Mouse (Mus musculus) ovary, postnatal 10 days (tissue): ENCODE data around the gene Sox9.

Experiments used
- DNase-seq: peaks from one replicate; pipeline ENCODE4 v3.0.0; 2022; ENCODE audit warnings: low spot score

Sox9 gene

GRCm38 (mm10) chr11:112781994-112782356 is at the start of gene Sox9:
TSS of gene Sox9 (plus strand) at chr11:112782224.
- peak; percentile 50 for DNase-seq

- DNase-seq = no peak
Measured at GRCm38 (mm10) chr11:112732401-112732800, 49.6 kb upstream of the Sox9 start.

- DNase-seq = no peak
Measured at GRCm38 (mm10) chr11:112737071-112737470, 45.0 kb upstream of the Sox9 start.

- no peak for DNase-seq
Measured at GRCm38 (mm10) chr11:112739681-112740080, 42.3 kb upstream of the Sox9 start.

GRCm38 (mm10) chr11:112756516-112756915 is 25.5 kb upstream of the Sox9 start:
- no peak for DNase-seq

DNA sequence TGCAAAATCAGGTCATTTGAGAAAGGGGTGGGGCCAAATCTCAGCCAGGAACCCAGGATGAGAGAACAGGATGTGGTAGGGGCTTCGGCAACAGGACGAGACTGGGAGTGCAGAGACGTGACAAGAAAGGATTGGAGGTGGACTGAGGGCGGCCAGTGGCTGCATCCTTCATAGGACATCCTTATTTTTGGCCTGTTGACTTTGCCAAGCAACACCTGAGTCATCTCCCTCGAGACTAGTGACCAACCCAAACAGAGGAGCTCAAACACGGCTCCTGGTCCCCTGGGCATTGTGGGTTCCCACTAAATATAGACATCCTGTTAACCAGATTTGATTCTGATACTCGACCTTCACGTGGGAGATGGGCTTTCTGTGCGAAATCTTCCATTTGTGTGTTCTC is 24.0 kb upstream of the Sox9 start:
- DNase-seq = no peak

DNA sequence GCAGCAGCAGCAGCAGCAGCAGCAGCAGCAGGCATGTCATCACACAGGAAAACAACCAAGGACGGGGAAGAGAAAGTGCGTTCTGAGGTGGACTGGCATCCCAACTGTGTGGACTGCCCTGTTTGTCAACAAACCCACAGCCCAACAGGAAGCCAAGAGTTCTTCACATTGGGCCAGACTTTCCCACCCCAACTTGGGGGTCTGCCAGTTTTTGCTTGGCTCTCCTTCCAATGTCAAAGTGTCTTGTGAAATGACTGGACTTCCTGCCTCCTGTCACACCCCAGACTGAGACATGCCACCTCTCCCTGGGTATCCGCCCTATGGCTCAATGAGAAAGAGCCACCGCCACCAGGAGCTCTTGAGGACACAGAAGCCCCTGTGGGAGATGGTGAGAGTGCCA is 15.1 kb upstream of the Sox9 start:
- no peak for DNase-seq

GRCm38 (mm10) chr11:112767531-112768041 is 14.4 kb upstream of the Sox9 start:
- DNase-seq = no peak

- no peak for DNase-seq
Measured at GRCm38 (mm10) chr11:112772791-112773355, 9.2 kb upstream of the Sox9 start.

DNA sequence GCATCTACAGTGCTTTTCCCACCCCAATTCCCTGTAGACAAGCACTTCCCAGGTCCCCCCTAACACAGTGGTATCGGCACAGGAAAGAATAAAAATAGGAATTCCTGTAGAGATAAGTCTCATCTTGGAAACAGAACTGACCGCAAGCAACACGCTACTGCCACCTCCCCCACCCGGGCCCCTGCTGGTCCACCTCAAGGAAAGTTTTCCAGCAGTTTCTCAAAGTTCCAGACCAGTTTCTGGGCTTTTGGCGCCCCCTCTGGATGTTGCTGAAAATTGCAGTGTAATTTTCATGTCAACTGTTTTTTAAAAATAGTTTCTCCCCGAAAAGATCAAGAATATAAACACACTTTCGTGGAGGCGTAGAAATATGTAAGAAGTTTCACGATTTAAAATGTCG is 2.3 kb upstream of the Sox9 start:
- no peak for DNase-seq

- DNase-seq = no peak
Measured at GRCm38 (mm10) chr11:112780394-112780920, 1.6 kb upstream of the Sox9 start.

- no peak for DNase-seq
Measured at GRCm38 (mm10) chr11:112781035-112781911, 751 bp upstream of the Sox9 start.

GRCm38 (mm10) chr11:112782357-112783121 is 515 bp downstream of the Sox9 start:
- DNase-seq = no peak

DNA sequence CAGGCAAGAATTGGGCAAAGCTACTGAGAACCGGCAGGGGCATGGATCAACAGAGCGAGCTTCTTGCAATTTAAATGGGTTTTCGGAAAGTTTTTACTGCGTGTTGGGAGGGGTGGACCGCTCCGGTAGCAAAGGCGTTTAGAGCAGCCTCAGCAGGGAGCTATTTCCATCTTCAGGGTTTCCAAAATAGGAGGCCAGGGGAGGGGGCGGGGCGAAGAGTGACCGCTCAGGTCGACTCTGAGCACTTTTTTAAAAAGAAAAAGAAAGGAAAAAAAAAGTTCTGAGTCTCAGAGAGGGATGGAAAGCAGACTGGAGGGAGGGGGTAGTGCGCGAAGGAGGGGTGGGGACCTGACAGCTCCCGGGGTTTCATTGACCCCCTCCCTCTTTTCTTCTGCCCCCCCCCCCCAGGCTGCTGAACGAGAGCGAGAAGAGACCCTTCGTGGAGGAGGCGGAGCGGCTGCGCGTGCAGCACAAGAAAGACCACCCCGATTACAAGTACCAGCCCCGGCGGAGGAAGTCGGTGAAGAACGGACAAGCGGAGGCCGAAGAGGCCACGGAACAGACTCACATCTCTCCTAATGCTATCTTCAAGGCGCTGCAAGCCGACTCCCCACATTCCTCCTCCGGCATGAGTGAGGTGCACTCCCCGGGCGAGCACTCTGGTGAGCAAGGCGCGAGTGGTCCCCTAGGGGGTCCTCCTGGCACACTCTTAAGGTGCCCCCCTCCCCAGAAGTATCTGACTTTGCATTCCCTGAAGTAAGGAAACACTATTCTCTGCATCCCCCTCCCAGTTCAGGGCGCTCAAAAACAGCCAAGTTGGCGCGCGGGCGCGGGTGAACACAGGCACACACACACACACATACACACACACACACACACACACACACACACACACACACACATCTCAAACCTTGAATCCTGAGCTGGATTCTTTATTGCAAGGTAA is 1.6 kb downstream of the Sox9 start:
- no peak for DNase-seq

- DNase-seq = no peak
Measured at GRCm38 (mm10) chr11:112784347-112784902, 2.4 kb downstream of the Sox9 start.

DNA sequence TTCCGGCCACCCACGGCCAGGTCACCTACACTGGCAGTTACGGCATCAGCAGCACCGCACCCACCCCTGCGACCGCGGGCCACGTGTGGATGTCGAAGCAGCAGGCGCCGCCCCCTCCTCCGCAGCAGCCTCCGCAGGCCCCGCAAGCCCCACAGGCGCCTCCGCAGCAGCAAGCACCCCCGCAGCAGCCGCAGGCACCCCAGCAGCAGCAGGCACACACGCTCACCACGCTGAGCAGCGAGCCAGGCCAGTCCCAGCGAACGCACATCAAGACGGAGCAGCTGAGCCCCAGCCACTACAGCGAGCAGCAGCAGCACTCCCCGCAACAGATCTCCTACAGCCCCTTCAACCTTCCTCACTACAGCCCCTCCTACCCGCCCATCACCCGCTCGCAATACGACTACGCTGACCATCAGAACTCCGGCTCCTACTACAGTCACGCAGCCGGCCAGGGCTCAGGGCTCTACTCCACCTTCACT is 2.9 kb downstream of the Sox9 start:
- no peak for DNase-seq

- DNase-seq = no peak
Measured at GRCm38 (mm10) chr11:112785581-112785980, 3.6 kb downstream of the Sox9 start.

- DNase-seq = no peak
Measured at GRCm38 (mm10) chr11:112786427-112786826, 4.4 kb downstream of the Sox9 start.

GRCm38 (mm10) chr11:112788296-112788695 is 6.3 kb downstream of the Sox9 start:
- DNase-seq = no peak

- no peak for DNase-seq
Measured at GRCm38 (mm10) chr11:112796379-112796778, 14.4 kb downstream of the Sox9 start.
